Mouse (Mus musculus): ENCODE measurements around the gene Pcgf5.

Pcgf5 gene

DNA sequence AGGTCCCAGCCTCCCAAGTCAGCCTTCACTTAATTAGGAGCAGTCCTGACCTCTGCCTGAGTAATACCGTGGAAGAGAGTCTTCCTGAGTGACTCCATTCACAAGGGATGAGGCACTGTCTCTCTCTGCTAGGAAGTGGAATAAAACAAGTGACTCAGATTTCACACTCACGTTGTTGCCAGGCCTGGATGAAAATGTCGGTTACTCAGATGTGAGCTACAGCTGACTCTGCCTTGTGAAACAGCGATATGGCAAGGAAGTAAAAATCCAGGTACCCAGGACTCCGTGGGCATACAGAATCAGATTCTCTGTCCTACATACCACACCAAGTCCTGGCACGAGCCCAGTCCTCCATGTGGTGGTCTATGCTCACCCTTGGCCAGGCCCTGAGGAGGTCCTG lies 142.8 kb downstream of the Pcgf5 start:
- no peak for DNase-seq (ENCODE audit: low read depth, low spot score)

GRCm38 (mm10) chr19:36495555-36495954 lies 147.4 kb downstream of the Pcgf5 start:
- no peak for DNase-seq (ENCODE audit: low read depth, low spot score)

DNA sequence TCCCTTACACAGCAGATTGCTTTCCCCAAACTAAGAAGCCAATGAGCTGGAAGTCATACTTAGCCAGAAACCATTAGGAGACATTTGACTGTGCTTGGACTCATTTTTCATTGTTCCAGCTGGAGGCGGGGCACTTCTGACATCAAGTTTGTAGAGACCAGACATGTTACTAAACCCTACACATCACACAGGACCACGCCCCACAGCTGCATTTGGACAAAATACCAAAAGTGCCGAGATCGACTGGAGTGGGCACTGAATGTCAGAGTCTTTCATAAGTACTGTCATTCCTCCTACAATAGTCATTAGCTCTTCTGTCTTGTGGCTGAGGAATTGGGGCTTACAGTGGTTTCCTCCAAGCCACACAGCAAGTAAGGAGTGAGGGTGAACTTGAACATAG lies 148.4 kb downstream of the Pcgf5 start:
- DNase-seq (ENCODE audit: low read depth, low spot score): no peak

DNA sequence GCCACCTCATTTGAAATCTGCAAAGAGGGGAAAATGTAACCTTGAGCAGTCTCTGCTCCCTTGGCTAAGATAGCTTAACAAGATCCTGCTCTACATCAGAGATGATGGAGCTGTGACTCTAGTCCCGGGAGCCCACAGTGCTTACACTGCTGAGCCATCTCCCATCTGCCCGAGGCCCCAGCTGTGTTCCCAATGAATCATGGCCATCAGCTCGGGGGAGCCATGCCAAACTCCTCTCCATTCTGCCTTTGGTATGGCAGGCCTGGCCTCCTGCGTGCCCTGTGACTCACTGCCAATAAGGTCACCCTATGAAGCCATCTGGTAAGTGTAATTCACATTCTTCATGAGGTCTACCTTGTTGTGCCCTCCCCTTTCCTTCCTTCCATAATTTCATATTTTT lies 149.0 kb downstream of the Pcgf5 start:
- no peak for DNase-seq (ENCODE audit: low read depth, low spot score)

DNA sequence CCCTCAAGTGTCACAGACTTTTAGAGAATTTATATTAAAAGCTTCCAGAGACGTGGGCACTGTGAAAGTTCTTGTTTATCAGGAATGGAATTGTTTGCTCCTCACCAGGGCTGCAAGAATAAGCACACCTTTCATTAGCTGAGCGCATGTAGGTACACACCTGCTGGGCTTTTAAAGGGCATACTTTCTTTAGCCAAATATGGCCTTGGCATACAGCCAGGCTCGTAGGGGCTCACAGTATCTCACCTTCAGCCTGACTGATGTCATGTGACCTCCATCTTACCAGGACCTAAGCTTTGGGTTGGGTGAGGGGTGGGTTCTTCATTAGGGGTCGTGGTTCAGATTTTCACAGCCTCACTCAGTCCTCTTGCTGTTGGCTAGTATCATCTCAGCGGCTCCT lies 149.6 kb downstream of the Pcgf5 start:
- DNase-seq (ENCODE audit: low read depth, low spot score): no peak

- no peak for DNase-seq (ENCODE audit: low read depth, low spot score)
Observed at GRCm38 (mm10) chr19:36504716-36505115, 156.6 kb downstream of the Pcgf5 start.
